Mouse (Mus musculus) midbrain, postnatal 0 days (tissue): ENCODE measurements around the gene Gna12. TPM values are rescaled to one million over a fixed set of nuclear protein-coding genes. Genes with fewer than 3 reads are reported as not detected.

Experiments used
- ATAC-seq: fragments of 200-750 bp; cut with Nextera tagmentation; 2 replicates; pipeline ENCODE4 v1.8.0; 2017; ENCODE audit warnings: moderate number of reproducible peaks, mild to moderate bottlenecking, moderate TSS enrichment, moderate library complexity; ENCODE audit not compliant: low FRiP score
- DNase-seq: peaks from one replicate; pipeline ENCODE4 v3.0.0-alpha.2; 2015; ENCODE audit warnings: low spot score
- H3K27ac ChIP-seq: fragments of 300-500 bp; sonication (generic); 2 replicates; pipeline ENCODE4 v1.5.1; 2014; ENCODE audit warnings: low read depth, mild to moderate bottlenecking, low read length, mixed read lengths
- H3K27me3 ChIP-seq: fragments of 300-500 bp; sonication (generic); 2 replicates; pipeline ENCODE4 v1.6.1; 2014; ENCODE audit warnings: low read length, control low read depth, mixed read lengths; ENCODE audit not compliant: insufficient read depth
- H3K36me3 ChIP-seq: fragments of 300-500 bp; sonication (generic); 2 replicates; pipeline ENCODE4 v1.6.1; 2014; ENCODE audit warnings: low read length, control low read depth, mixed read lengths; ENCODE audit not compliant: insufficient read depth
- H3K4me1 ChIP-seq: fragments of 300-500 bp; sonication (generic); 2 replicates; pipeline ENCODE4 v1.6.1; 2014; ENCODE audit warnings: mild to moderate bottlenecking, control low read depth, antibody characterized with exemption, low read length, mixed read lengths; ENCODE audit not compliant: insufficient read depth
- H3K4me2 ChIP-seq: fragments of 300-500 bp; sonication (generic); 2 replicates; pipeline ENCODE4 v1.6.1; 2014; ENCODE audit warnings: low read depth, mild to moderate bottlenecking, low read length, mixed read lengths; ENCODE audit not compliant: poor library complexity, severe bottlenecking
- H3K4me3 ChIP-seq: fragments of 300-500 bp; sonication (generic); 2 replicates; pipeline ENCODE4 v1.5.1; 2014; ENCODE audit warnings: low read depth, mild to moderate bottlenecking, low read length, moderate library complexity
- H3K9ac ChIP-seq: fragments of 300-500 bp; sonication (generic); replicated peaks from 2 replicates; pipeline ENCODE4 v1.6.1; 2014; ENCODE audit warnings: mild to moderate bottlenecking, low read length, moderate library complexity, mixed read lengths; ENCODE audit not compliant: poor library complexity, severe bottlenecking
- H3K9me3 ChIP-seq: fragments of 300-500 bp; sonication (generic); 2 replicates; pipeline ENCODE4 v1.6.1; 2016; ENCODE audit warnings: low read length, control low read depth
- CTCF ChIP-seq: IDR thresholded peaks from 2 replicates; pipeline ENCODE4 v1.5.1; 2016; ENCODE audit warnings: antibody characterized with exemption, mild to moderate bottlenecking
- whole genome bisulfite sequencing: fragments of 180-500 bp; shearing (Covaris S2); extraction: QIAGEN DNeasy Blood & Tissue Kit; methylation state at CpG from one replicate; pipeline ENCODE4 v1.1.7; 2014; 5-methylcytosine and 5-hydroxymethylcytosine counted together
- polyA plus RNA-seq: library from polyadenylated mRNA; unstranded; fragments of >200 nt; fragmentation: Nextera tagmentation; extraction: Ambion mirVana; gene quantifications from 2 replicates; pipeline ENCODE4 v1.2.1, GENCODE M21; 2015
- total RNA-seq: library from RNA; depleted of rRNA; stranded (reverse); fragments of >200 nt; gene quantifications from 2 replicates; pipeline ENCODE4 v1.2.3, GENCODE M21; 2014

Gna12 gene
- total and polyA plus RNA-seq, 2 experiments from 2014 or later: 28.0 to 152 TPM

GRCm38 (mm10) chr5:140869034-140869433 is 38.8 kb upstream of the Gna12 start:
- 64% methylated on average over 2 of the region's 2 CpGs for WGBS
- no peak overlapping the region for H3K9ac ChIP-seq
- no peaks in the 10 kb centered on the region for H3K4me1 ChIP-seq
- DNase-seq (peak; percentile 82), ATAC-seq (no peak)
- no peak overlapping the region for H3K27ac ChIP-seq
- no peaks in the 10 kb centered on the region for H3K36me3 ChIP-seq
- peaks cover 5% of the 10 kb centered on the region; the same call in 1 of the 2 replicates for H3K27me3 ChIP-seq
- no peak overlapping the region for H3K4me3 ChIP-seq
- H3K9me3 ChIP-seq: no peaks in the 10 kb centered on the region
- H3K4me2 ChIP-seq: no peak overlapping the region
- peak; percentile 94 for TF ChIP-seq CTCF

- 85% methylated on average over 5 of the region's 5 CpGs for WGBS
- DNase-seq: peak; percentile 25
- no peak for ATAC-seq
Measured at GRCm38 (mm10) chr5:140859730-140860129, 29.5 kb upstream of the Gna12 start.

GRCm38 (mm10) chr5:140858335-140858734 is 28.1 kb upstream of the Gna12 start:
- peak; percentile 28; the same call in 1 of the 2 replicates for TF ChIP-seq CTCF
- 96% methylated on average over 3 of the region's 3 CpGs for WGBS
- Histone ChIP-seq H3K27me3 (no peaks in the 10 kb centered on the region), H3K4me1 (no peaks in the 10 kb centered on the region), H3K27ac (no peak overlapping the region), H3K9me3 (no peaks in the 10 kb centered on the region), H3K4me3 (no peak overlapping the region), H3K36me3 (no peaks in the 10 kb centered on the region), H3K4me2 (no peak overlapping the region), H3K9ac (no peak overlapping the region)
- ATAC-seq (no peak), DNase-seq (no peak)

More at GRCm38 (mm10) chr5:140859730-140860129, 29.5 kb upstream of the Gna12 start:
- Histone ChIP-seq H3K36me3 (no peaks in the 10 kb centered on the region), H3K4me2 (no peak overlapping the region), H3K4me3 (no peak overlapping the region), H3K9me3 (no peaks in the 10 kb centered on the region), H3K4me1 (no peaks in the 10 kb centered on the region), H3K9ac (no peak overlapping the region), H3K27ac (no peak overlapping the region), H3K27me3 (no peaks in the 10 kb centered on the region)
- TF ChIP-seq CTCF: peak; percentile 63

- Histone ChIP-seq H3K27ac (no peak overlapping the region), H3K27me3 (no peaks in the 10 kb centered on the region), H3K4me2 (no peak overlapping the region), H3K9me3 (no peaks in the 10 kb centered on the region), H3K36me3 (no peaks in the 10 kb centered on the region), H3K9ac (no peak overlapping the region), H3K4me3 (no peak overlapping the region), H3K4me1 (no peaks in the 10 kb centered on the region)
- WGBS: 55% methylated on average over 8 of the region's 8 CpGs
- DNase-seq (peak; percentile 26), ATAC-seq (no peak)
- peak; percentile 51 for TF ChIP-seq CTCF
Measured at GRCm38 (mm10) chr5:140857432-140858154, 27.4 kb upstream of the Gna12 start.

- no peaks in the 10 kb centered on the region for H3K27me3 ChIP-seq
- H3K4me1 ChIP-seq: no peaks in the 10 kb centered on the region
- H3K27ac ChIP-seq: no peak overlapping the region
- ATAC-seq (no peak), DNase-seq (no peak)
- 54% methylated on average over 11 of the region's 11 CpGs for WGBS
- no peaks in the 10 kb centered on the region for H3K9me3 ChIP-seq
- no peak overlapping the region for H3K4me3 ChIP-seq
- TF ChIP-seq CTCF: no peak
- no peak overlapping the region for H3K9ac ChIP-seq
- H3K4me2 ChIP-seq: no peak overlapping the region
- H3K36me3 ChIP-seq: no peaks in the 10 kb centered on the region
Measured at GRCm38 (mm10) chr5:140855909-140856530, 25.8 kb upstream of the Gna12 start.

GRCm38 (mm10) chr5:140854700-140855099 is 24.5 kb upstream of the Gna12 start:
- H3K27ac ChIP-seq: no peak overlapping the region
- no peak for TF ChIP-seq CTCF
- H3K4me2 ChIP-seq: no peak overlapping the region
- H3K27me3 ChIP-seq: no peaks in the 10 kb centered on the region
- no peak overlapping the region for H3K4me3 ChIP-seq
- no peaks in the 10 kb centered on the region for H3K9me3 ChIP-seq
- ATAC-seq (no peak), DNase-seq (no peak)
- H3K4me1 ChIP-seq: no peaks in the 10 kb centered on the region
- 68% methylated on average over 4 of the region's 4 CpGs for WGBS
- no peak overlapping the region for H3K9ac ChIP-seq
- no peaks in the 10 kb centered on the region for H3K36me3 ChIP-seq
